Mouse (Mus musculus) left cerebral cortex, adult 6 months (tissue): ENCODE data around the gene Acp6. TPM values are rescaled to one million over a fixed set of nuclear protein-coding genes. Genes with fewer than 3 reads are reported as not detected.

ENCODE experiments used
- long read RNA-seq, 2 experiments: library from polyadenylated mRNA; unstranded; transcript quantifications; one replicate each; pipeline ENCODE4 v2.0.0; 2019 to 2020
- polyA plus RNA-seq: library from polyadenylated mRNA; unstranded; fragments of <200 nt; fragmentation: Nextera tagmentation; gene quantifications from 2 replicates; pipeline ENCODE4 v1.2.3, GENCODE M21; 2021

The Acp6 gene
- polyA plus RNA-seq: 8.1 and 11.3 TPM in 2 replicates
- long read RNA-seq, experiment 1, transcript Acp6-201 (10 exons, 1,754 nt): major isoform, 36 of 72 reads
- long read RNA-seq, experiment 1, partial matches to known transcripts: 3 of 72 reads
- long read RNA-seq, experiment 1, other reads (novel, unspliced or antisense): 30 of 72 reads
- long read RNA-seq, experiment 2, transcript Acp6-201 (10 exons, 1,754 nt): major isoform, 6 of 9 reads
- long read RNA-seq, experiment 2, partial matches to known transcripts: 1 of 9 reads
- long read RNA-seq, experiment 2, other reads (novel, unspliced or antisense): 2 of 9 reads

DNA sequence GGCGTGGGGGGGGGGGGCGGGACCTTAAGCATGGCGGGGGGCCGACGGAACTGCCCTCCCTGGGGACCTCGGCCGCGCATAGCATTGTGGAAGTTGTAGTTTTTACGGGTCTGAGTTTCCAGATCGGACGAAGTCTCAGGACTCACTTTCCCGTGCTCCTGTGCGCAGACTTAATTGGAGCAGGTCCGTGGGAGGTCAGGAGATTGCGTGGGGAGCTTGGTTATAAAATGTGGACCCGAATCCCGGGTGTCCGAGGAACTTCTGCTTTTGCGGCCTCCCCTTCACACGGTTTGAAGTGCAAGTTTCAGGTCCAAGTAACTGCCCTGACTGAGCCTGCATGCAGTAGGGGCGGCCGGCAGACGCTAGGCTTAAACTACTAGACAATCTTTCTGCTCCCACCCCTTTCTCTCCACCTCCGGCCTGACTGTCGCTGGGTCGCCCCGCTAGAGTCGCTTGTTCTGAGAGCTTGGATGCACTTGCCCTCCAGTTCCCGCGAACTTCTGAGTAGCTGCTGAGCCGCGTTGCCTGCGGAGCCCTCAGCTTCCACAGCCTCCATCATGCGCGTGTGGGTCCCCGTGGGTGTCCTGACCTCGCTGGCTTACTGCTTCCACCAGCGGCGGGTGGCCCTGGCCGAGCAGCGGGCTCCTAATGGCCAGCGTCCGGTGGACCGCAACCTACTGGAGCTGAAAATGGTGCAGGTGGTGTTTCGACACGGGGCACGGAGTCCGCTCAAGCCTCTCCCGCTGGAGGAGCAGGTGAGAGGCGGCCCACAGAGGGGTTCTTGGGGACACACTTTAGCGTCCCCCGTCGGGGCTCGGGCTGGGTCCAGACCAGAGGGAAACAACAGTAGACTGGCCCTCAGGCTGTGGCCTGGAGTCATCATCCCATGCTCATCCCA is at the start of gene Acp6:
Acp6 (plus strand) TSS at position 167 of the 898 bp plus-strand sequence.

Other genes with a start within 250 kb of the Acp6 start
- gene Gja8, start 232.8 kb upstream of the Acp6 start, polyA plus RNA-seq: 0.01 TPM in 1 of 2 replicates, not detected in the other
- 17.5 and 24.2 TPM in 2 replicates for gene Bcl9, start 139.1 kb downstream of the Acp6 start, polyA plus RNA-seq